Mouse (Mus musculus) neutrophil, adult 5-6 weeks (primary cell): Measurements from ENCODE around the gene Snn. TPM values are rescaled to one million over a fixed set of nuclear protein-coding genes. Genes with fewer than 3 reads are reported as not detected.

ENCODE experiments used
- ATAC-seq: fragments of 151-379, 151-347 bp; 2 replicates; pipeline ENCODE4 v1.8.0; 2017; ENCODE audit warnings: mild to moderate bottlenecking, moderate TSS enrichment; ENCODE audit not compliant: insufficient number of reproducible peaks, poor library complexity, low FRiP score, severe bottlenecking; ENCODE audit errors: extremely low read depth
- total RNA-seq: library from RNA; stranded (forward); fragments of 200-1000 nt; gene quantifications from 2 replicates; pipeline ENCODE4 v1.2.3, GENCODE M21; 2017

Gene Snn
- total RNA-seq, 1 experiment from 2014 or later, result 214 TPM

GRCm38 (mm10) chr16:11071887-11072286 is 11.1 kb downstream of the Snn start:
- peak; percentile 44; the same call in 1 of the 2 replicates for ATAC-seq

- ATAC-seq, result no peak
These were observed 11.7 kb downstream of the Snn start for GRCm38 (mm10) chr16:11072454-11072853.

GRCm38 (mm10) chr16:11073060-11073459 is 12.3 kb downstream of the Snn start:
- ATAC-seq, result no peak

GRCm38 (mm10) chr16:11077601-11078201 is 17.0 kb downstream of the Snn start:
- peak; percentile 87 for ATAC-seq

- no peak for ATAC-seq
These were observed 17.6 kb downstream of the Snn start for GRCm38 (mm10) chr16:11078216-11078869.

- ATAC-seq, result no peak
These were observed 23.4 kb downstream of the Snn start for GRCm38 (mm10) chr16:11084181-11084580.

- no peak for ATAC-seq
These were observed 25.6 kb downstream of the Snn start for GRCm38 (mm10) chr16:11086299-11086698.

GRCm38 (mm10) chr16:11086856-11087588 is 26.3 kb downstream of the Snn start:
- no peak for ATAC-seq

GRCm38 (mm10) chr16:11090836-11091570 is 30.3 kb downstream of the Snn start:
- ATAC-seq, result peak; percentile 34; the same call in 1 of the 2 replicates

- no peak for ATAC-seq
These were observed 31.3 kb downstream of the Snn start for GRCm38 (mm10) chr16:11092061-11092460.

- peak; percentile 36; the same call in 1 of the 2 replicates for ATAC-seq
These were observed 31.8 kb downstream of the Snn start for GRCm38 (mm10) chr16:11092523-11092922.

- ATAC-seq, result no peak
These were observed 33.1 kb downstream of the Snn start for GRCm38 (mm10) chr16:11093717-11094386.

GRCm38 (mm10) chr16:11097301-11097700 is 36.6 kb downstream of the Snn start:
- ATAC-seq, result no peak

GRCm38 (mm10) chr16:11104905-11105304 is 44.2 kb downstream of the Snn start:
- ATAC-seq, result no peak

GRCm38 (mm10) chr16:11109198-11109740 is 48.5 kb downstream of the Snn start:
- peak; percentile 58; the same call in 1 of the 2 replicates for ATAC-seq

GRCm38 (mm10) chr16:11122625-11123024 is 61.9 kb downstream of the Snn start:
- ATAC-seq, result no peak

GRCm38 (mm10) chr16:11124110-11124509 is 63.4 kb downstream of the Snn start:
- ATAC-seq, result no peak
